Mouse (Mus musculus) layer of hippocampus, adult 9-11 months (tissue): ENCODE results near the gene Btbd35f3.
"Not testable (repeated sequence)": the region's sequence is repeated elsewhere in the genome, so short reads cannot be mapped to it uniquely, and the experiment has no call there.

Source experiments
- DNase-seq: peaks from one replicate; pipeline ENCODE4 v3.0.0; 2022

Gene Btbd35f3

DNA sequence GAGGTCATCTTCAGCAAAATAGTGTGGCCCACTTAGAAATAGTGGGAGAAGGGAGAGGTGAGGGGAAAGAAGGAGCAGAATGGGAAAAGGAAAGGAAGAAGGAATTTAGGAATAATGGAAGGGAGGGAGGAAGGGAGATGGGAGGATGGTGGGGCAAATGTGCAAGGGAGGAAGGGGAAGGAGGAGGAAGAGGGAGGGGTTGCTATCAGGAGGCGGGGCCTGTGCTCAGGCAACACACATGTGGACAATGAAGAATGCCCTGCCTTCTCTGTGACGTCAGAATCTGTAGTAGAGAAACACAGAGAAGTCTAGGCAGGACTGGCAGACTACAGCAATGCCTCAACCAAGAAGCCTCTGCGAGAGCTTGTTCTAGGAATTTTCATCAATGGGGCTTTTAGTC lies at the start of gene Btbd35f3:
Btbd35f3 (plus strand) TSS at position 301 of the 400 bp plus-strand sequence.
- not testable (repeated sequence) for DNase-seq
